Mouse (Mus musculus) layer of hippocampus, postnatal 36 days (tissue): ENCODE results near the gene Smarca4. TPM values are rescaled to one million over a fixed set of nuclear protein-coding genes. Genes with fewer than 3 reads are reported as not detected.

ENCODE experiments used
- DNase-seq, 2 experiments: peaks; one replicate each; pipeline ENCODE4 v3.0.0; 2022
- total RNA-seq, 2 experiments: library from RNA; stranded (reverse); gene quantifications; 2 replicates each; pipeline ENCODE4 v1.2.3; 2021

Smarca4 gene
- total RNA-seq, 2 experiments from 2014 or later: 115 to 116 TPM

DNA sequence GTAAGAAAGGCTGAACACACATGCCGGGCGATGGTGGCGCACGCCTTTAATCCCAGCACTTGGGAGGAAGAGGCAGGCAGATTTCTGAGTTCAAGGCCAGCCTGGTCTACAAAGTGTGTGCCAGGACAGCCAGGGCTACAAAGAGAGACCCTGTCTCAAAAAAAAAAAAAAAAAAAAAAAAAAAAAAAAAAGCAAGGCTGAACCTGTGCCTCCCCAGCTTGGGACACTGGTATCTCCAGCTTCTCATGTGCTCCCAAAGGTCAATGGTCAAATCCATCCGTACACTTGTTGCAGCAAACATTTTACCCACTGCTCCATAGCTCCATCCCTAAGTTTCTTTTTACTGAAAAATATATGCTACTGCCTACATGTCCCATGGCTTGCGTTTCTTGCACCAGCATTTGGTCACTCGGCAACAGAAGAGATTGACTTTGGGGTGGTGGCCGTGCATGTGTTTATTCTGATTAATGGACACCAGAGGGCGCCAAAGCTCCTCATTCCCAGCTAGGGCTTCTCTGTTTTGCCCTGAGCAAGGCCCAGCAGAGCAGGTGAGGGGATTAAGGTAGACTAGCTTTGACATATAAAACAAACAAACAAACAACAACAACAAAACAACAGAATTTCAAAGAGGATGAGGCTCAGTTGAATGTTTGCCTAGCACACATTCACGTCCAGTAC, 14.1 kb upstream of the Smarca4 start:
- DNase-seq: peak; percentile 53 to 62

DNA sequence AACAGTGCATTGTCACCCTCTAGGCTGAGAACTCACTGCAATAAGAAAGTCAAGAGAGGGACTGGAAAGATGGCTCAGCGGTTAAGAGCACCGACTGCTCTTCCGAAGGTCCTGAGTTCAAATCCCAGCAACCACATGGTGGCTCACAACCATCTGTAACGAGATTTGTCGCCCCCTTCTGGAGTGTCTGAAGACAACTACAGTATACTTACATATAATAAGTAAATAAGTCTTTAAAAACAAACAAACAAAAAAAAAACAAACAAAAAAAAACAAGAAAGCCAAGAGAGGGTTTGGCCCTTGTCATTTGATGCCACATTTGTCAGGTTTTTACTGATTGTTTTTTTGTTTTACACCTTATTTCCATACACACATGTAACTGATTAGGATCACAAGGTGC, 11.8 kb upstream of the Smarca4 start:
- no peak for DNase-seq

GRCm38 (mm10) chr9:21605865-21606264, 10.1 kb upstream of the Smarca4 start:
- no peak for DNase-seq

- no peak for DNase-seq
Measured at GRCm38 (mm10) chr9:21606648-21607047, 9.3 kb upstream of the Smarca4 start.

- no peak for DNase-seq
Measured at GRCm38 (mm10) chr9:21609861-21610260, 6.1 kb upstream of the Smarca4 start.

- no peak for DNase-seq
Measured at GRCm38 (mm10) chr9:21614864-21615616, 929 bp upstream of the Smarca4 start.

- peak; percentile 84 to 87 for DNase-seq
Measured at GRCm38 (mm10) chr9:21616232-21616781, 338 bp downstream of the Smarca4 start.

- DNase-seq: no peak
Measured at GRCm38 (mm10) chr9:21617066-21617465, 1.1 kb downstream of the Smarca4 start.

- DNase-seq: no peak
Measured at GRCm38 (mm10) chr9:21620229-21620628, 4.3 kb downstream of the Smarca4 start.

DNA sequence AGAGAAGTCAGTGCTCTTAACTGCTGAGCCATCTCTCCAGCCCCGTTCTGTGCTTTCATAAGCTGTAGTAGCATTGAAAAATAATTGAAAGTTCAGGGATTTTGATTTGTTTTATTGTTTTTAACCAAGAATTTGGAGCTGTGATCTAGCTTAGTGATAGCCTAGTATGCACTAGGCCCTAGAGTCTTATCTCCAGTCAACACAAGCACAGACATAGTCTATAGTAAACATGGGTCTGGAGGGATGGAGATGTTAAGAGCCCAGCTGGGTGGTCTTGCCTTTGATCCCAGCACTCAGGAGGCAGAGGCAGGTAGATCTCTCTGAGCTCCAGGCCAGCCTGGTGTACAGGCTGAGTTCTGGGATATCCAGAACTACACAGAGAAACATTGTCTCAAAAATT, 6.7 kb downstream of the Smarca4 start:
- DNase-seq: no peak

DNA sequence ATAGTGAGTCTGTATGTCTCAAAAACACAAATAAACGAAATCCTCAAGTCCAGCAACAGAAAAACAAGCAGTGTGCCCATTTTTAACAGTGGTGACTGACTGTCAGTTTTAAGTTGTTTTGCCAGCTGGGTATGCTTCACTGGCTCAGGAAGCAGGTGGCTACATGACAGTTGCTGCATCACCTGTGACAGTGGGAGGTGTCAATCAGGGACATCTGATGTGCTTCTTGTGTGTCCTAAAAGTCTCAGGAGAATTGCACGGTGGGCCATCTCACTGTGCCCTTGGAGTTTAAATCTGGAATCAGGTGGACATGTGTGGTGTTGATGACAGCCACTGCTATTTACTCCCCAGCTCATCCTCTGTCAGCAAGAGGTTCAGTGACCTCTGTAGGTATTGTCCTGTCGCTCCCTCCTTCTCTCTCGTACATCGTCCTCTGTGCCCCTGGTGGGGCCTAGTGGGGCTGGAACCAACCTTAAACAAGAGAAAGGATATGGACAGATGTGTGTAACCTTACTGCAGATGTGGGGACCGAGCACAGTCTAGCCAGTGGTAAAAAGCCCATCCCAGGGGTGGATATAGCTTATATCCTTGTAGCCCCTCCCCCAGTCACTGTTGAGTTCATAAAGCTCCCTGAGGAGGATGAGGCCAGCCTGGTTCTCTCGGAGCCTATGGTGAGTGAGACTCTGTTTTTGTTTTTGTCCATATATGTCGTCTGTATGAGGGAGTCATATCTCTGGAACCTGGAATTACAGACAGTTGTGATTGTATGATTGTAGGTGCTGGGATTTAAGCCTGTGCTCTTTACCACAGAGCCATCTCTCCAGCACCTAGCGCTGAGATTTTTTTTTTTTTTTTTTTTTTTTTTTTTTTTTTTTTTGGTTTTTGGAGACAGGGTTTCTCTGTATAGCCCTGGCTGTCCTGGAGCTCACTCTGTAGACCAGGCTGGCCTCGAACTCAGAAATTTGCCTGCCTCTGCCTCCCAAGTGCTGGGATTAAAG, 9.7 kb downstream of the Smarca4 start:
- no peak for DNase-seq

DNA sequence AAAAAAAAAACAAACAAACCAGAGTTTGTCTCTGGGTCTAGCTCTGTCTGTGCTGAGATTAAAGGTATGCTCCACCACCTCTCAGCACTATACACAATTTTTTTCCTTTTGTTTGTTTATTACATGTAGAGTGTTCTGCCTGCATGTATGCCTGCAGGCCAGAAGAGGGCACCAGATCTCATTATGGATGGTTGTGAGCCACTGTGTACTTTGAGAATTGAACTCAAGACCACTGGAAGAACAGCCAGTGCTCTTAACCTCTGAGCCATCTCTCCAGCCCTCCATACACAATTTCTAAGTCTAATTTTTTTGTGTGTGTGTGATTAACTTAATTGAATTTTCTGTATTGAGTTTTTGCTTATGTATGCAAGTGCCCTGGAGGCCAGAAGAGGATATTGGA, 10.6 kb downstream of the Smarca4 start:
- DNase-seq: no peak

- DNase-seq: no peak
Measured at GRCm38 (mm10) chr9:21627145-21627795, 11.3 kb downstream of the Smarca4 start.

DNA sequence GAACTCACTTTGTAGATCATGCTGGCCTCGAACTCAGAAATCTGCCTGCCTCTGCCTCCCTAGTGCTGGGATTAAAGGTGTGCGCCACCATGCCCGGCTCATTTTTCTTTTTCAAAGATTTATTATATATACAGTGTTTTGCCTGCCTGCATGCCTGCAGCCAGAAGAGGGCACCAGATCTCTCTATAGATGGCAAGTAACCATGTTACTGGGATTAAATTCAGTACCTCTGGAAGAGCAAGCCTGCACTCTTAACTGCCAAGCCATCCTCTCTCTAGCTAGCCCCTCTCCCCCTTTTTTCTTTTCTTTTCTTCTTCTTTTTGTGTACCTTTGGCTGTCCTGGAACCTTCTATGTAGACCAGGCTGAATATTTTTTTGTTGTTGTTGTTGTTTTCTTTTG, 14.7 kb downstream of the Smarca4 start:
- no peak for DNase-seq

DNA sequence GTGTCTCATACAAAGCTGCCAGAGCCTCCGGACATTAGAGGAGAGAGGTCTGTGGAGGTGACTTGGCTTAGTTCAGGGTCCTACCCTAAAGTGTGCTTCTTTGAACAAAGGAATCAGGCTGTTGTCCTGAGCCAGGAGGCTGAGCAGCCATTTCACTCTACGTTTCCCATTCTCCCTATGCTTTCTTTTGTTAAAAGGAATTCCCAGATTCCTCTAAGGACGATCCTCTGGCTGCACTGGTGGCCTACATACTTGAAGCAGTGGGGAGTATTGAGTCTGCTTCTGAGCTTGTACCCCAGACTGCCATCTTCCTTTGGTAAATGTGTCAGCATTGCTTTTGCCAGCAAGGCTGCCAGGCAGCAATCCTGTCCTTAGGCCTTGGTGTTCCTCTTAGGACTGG, 17.1 kb downstream of the Smarca4 start:
- DNase-seq: no peak

GRCm38 (mm10) chr9:21635639-21636038, 19.7 kb downstream of the Smarca4 start:
- no peak for DNase-seq

GRCm38 (mm10) chr9:21639031-21639430, 23.1 kb downstream of the Smarca4 start:
- DNase-seq: no peak

GRCm38 (mm10) chr9:21646366-21646765, 30.4 kb downstream of the Smarca4 start:
- DNase-seq: no peak

- no peak for DNase-seq
Measured at GRCm38 (mm10) chr9:21647721-21648120, 31.8 kb downstream of the Smarca4 start.

GRCm38 (mm10) chr9:21652263-21652662, 36.3 kb downstream of the Smarca4 start:
- DNase-seq: no peak

DNA sequence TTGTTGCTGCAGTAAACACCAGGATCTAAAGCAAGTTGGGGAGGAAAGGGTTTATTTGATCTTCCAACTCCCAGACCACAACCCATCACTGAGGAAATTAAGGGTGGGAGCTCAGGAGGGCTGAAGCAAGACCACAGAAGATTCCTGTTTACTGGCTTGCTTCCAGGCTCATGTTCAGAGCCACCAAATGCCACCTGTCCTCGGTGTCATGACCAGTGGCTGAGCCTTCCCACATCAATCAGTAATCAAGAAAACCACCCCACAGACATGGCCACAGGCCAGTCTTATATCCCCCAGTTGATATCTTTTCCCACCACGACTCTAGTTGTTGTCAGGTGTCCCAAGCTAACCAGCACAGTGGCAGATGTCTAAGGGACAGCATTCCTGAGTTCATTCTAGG, 37.3 kb downstream of the Smarca4 start:
- DNase-seq: no peak

- DNase-seq: peak; percentile 41 to 49
Measured at GRCm38 (mm10) chr9:21662034-21662433, 46.1 kb downstream of the Smarca4 start.
